Mouse (Mus musculus): ENCODE measurements around the gene Tollip. TPM values are rescaled to one million over a fixed set of nuclear protein-coding genes. Genes with fewer than 3 reads are reported as not detected.

Tollip gene
- polyA plus RNA-seq, 1 experiment from 2014 or later: 54.3 TPM

- H3K4me3 ChIP-seq (ENCODE audit: low read length): no peak within 1 kb of the TSS
- H3K9ac ChIP-seq (ENCODE audit: low read length): no peak within 1 kb of the TSS
- H3K36me3 ChIP-seq (ENCODE audit: control insufficient read depth, insufficient read depth, low read length): no peaks in the 10 kb centered on the region
- WGBS: 41% methylated on average over 5 of the region's 5 CpGs
- H3K27ac ChIP-seq (ENCODE audit: low read length): no peak within 1 kb of the TSS
- no peaks in the 10 kb centered on the region for H3K27me3 ChIP-seq (ENCODE audit: control insufficient read depth, insufficient read depth, low read depth, low read length)
- peaks cover 7% of the 10 kb centered on the region; the same call in 1 of the 2 replicates for H3K4me1 ChIP-seq (replicated peaks; ENCODE audit: control insufficient read depth, insufficient read depth, low read length)
- H3K4me2 ChIP-seq (ENCODE audit: low read depth, low read length): no peak within 1 kb of the TSS
- peak; percentile 83 for ATAC-seq (ENCODE audit: low read depth)
- H3K9me3 ChIP-seq (ENCODE audit: control insufficient read depth, low read length): no peaks in the 10 kb centered on the region
Observed at GRCm38 (mm10) chr7:141838779-141839178, 79.5 kb downstream of the Tollip start, which contains the start of gene Muc5b. Muc5b (plus strand) TSS chr7:141839070.

- ATAC-seq (ENCODE audit: low read depth): 0 out of 2 replicates have a peak, but pooled peaks have one; percentile 9
Observed at GRCm38 (mm10) chr7:141836423-141836822, 81.9 kb downstream of the Tollip start.

GRCm38 (mm10) chr7:141835941-141836340 is 82.4 kb downstream of the Tollip start:
- peak; percentile 6; the same call in 1 of the 2 replicates for ATAC-seq (ENCODE audit: low read depth)
- no peak overlapping the region for H3K9ac ChIP-seq (ENCODE audit: low read length)
- peaks cover 7% of the 10 kb centered on the region; the same call in 1 of the 2 replicates for H3K4me1 ChIP-seq (replicated peaks; ENCODE audit: control insufficient read depth, insufficient read depth, low read length)
- 47% methylated on average over 7 of the region's 7 CpGs for WGBS
- no peaks in the 10 kb centered on the region for H3K36me3 ChIP-seq (ENCODE audit: control insufficient read depth, insufficient read depth, low read length)
- no peaks in the 10 kb centered on the region for H3K27me3 ChIP-seq (ENCODE audit: control insufficient read depth, insufficient read depth, low read depth, low read length)
- H3K4me3 ChIP-seq (ENCODE audit: low read length): no peak overlapping the region
- H3K4me2 ChIP-seq (ENCODE audit: low read depth, low read length): no peak overlapping the region
- no peaks in the 10 kb centered on the region for H3K9me3 ChIP-seq (ENCODE audit: control insufficient read depth, low read length)
- no peak overlapping the region for H3K27ac ChIP-seq (ENCODE audit: low read length)

More at GRCm38 (mm10) chr7:141836423-141836822, 81.9 kb downstream of the Tollip start:
- H3K27ac ChIP-seq (ENCODE audit: low read length): no peak overlapping the region
- H3K4me3 ChIP-seq (ENCODE audit: low read length): no peak overlapping the region
- WGBS: 43% methylated on average over 8 of the region's 8 CpGs
- no peaks in the 10 kb centered on the region for H3K36me3 ChIP-seq (ENCODE audit: control insufficient read depth, insufficient read depth, low read length)
- H3K4me1 ChIP-seq (replicated peaks; ENCODE audit: control insufficient read depth, insufficient read depth, low read length): peaks cover 7% of the 10 kb centered on the region; the same call in 1 of the 2 replicates
- no peaks in the 10 kb centered on the region for H3K27me3 ChIP-seq (ENCODE audit: control insufficient read depth, insufficient read depth, low read depth, low read length)
- H3K4me2 ChIP-seq (ENCODE audit: low read depth, low read length): no peak overlapping the region
- H3K9ac ChIP-seq (ENCODE audit: low read length): no peak overlapping the region
- H3K9me3 ChIP-seq (ENCODE audit: control insufficient read depth, low read length): no peaks in the 10 kb centered on the region

Other genes starting within 250 kb of the Tollip start
- 0.35 and 0.48 TPM in 2 replicates for gene Muc2, start 228.2 kb downstream of the Tollip start, polyA plus RNA-seq (2015; fragmentation: Nextera tagmentation; extraction: Ambion mirVana)
- 0.35 and 0.40 TPM in 2 replicates for gene Muc5ac, start 129.5 kb downstream of the Tollip start, polyA plus RNA-seq (2015; fragmentation: Nextera tagmentation; extraction: Ambion mirVana)
- gene Muc5b, start 79.4 kb downstream of the Tollip start, polyA plus RNA-seq (2015; fragmentation: Nextera tagmentation; extraction: Ambion mirVana): 0.54 and 1.2 TPM in 2 replicates
- gene Brsk2, start 31.2 kb upstream of the Tollip start, polyA plus RNA-seq (2015; fragmentation: Nextera tagmentation; extraction: Ambion mirVana): 0.59 and 0.60 TPM in 2 replicates
- gene Mob2, start 142.6 kb upstream of the Tollip start, polyA plus RNA-seq (2015; fragmentation: Nextera tagmentation; extraction: Ambion mirVana): 76.3 and 83.9 TPM in 2 replicates
- 2.1 and 2.5 TPM in 2 replicates for gene Dusp8, start 177.3 kb upstream of the Tollip start, polyA plus RNA-seq (2015; fragmentation: Nextera tagmentation; extraction: Ambion mirVana)
- not detected in 2 replicates for gene Gm45618, start 202.2 kb upstream of the Tollip start, polyA plus RNA-seq (2015; fragmentation: Nextera tagmentation; extraction: Ambion mirVana)
- gene Gm39115, start 217.5 kb upstream of the Tollip start, polyA plus RNA-seq (2015; fragmentation: Nextera tagmentation; extraction: Ambion mirVana): not detected in 2 replicates
- gene Gm45337, start 226.1 kb upstream of the Tollip start, polyA plus RNA-seq (2015; fragmentation: Nextera tagmentation; extraction: Ambion mirVana): not detected in 2 replicates
- gene Gm29735, start 238.6 kb upstream of the Tollip start, polyA plus RNA-seq (2015; fragmentation: Nextera tagmentation; extraction: Ambion mirVana): not detected in 2 replicates
- gene Gm4553, start 247.2 kb upstream of the Tollip start, polyA plus RNA-seq (2015; fragmentation: Nextera tagmentation; extraction: Ambion mirVana): not detected in 2 replicates

Measured in lung, embryonic 16.5 days (tissue).